Mouse (Mus musculus): ENCODE data around the gene Kptn.

Gene Kptn

DNA sequence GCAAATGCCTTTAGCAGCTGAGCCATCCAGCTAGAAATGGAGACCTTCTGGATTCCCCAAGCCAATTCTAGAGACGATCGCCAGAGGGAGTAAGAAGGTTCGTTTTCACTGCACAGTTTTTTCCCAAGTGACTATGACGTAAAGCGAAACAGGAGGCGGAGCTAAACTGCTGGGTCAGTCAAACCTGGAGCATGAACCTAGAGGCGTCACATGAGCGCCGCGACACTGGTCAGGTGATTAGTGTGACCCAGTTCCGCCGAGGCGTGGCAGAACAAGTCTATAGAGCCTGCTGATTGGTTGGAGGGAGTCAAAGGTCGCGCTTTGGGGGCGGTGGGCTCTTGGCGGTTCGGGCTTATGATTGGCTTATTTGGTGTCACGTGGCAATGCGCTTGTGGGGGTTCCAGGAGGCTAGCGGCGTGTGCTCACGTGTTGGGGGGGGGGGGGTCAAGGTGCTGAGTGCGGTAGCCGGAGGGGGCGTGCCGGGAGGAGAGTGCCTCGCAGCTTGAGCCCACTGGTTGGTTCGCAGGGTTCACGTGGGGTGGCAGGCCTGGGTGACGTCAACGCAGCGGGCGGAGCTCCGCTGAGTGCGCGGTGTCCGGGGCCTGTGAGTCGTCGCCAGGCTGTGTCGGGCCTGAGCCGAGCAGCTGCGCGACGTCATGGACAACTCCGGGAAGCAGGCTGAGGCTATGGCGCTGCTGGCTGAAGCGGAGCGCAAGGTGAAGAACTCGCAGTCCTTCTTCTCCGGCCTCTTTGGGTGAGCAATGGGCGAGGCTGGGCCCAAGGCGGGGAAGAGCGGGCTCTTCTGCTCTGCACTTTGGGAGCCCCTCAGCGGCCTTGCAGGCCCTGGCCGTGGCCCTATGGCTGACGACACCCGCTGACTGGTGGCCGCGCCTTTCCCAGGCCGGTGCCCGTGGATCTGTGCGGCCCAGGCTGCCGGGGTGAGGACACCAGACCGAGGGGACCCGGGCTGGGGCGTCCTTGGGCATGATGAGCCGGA, 21.4 kb upstream of the Kptn start, which contains the start of gene Napa:
Napa (plus strand) TSS at position 438 of the 997 bp plus-strand sequence.
- H3K36me3 ChIP-seq (ENCODE audit: insufficient read depth, low read length), result peaks cover 32% of the 10 kb centered on the region
- H3K4me1 ChIP-seq (replicated peaks; ENCODE audit: low read depth, low read length), result peaks cover 51% of the 10 kb centered on the region
- TF ChIP-seq POU5F1 (IDR thresholded peaks at IDR 0.05; ENCODE audit: borderline replicate concordance, low read length) (no peak), CTCF (conservative IDR thresholded peaks at IDR 0.05; ENCODE audit: low read length) (peak; percentile 50)
- no peaks in the 10 kb centered on the region for H3K9me3 ChIP-seq (ENCODE audit: low read length)
- H3K27me3 ChIP-seq (ENCODE audit: insufficient read depth, low read length), result peaks cover 16% of the 10 kb centered on the region
- H3K4me3 ChIP-seq (replicated peaks; ENCODE audit: low read length), result peak within 1 kb of the TSS; percentile 100

DNA sequence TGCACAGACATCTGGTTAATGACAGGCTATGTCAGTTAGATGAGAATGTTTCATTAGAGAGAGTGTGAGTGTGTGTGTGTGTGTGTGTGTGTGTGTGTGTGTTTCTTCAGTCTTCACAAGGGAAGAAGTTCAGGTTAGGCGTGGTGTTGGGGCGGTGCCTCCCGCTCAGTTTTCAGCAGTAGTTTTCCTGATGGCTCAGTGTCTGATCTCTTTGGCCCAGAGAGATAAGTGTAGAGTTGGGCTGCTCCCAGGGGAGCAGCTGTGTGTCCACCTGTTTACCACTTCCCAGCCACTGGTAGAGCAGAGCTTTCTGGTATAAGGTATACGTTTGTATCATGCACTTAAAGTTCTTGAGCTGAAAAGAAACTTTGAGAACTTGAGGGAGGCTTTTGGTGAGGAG, 19.8 kb upstream of the Kptn start:
- Histone ChIP-seq H3K36me3 (ENCODE audit: insufficient read depth, low read length) (peaks cover 48% of the 10 kb centered on the region), H3K4me1 (replicated peaks; ENCODE audit: low read depth, low read length) (peaks cover 67% of the 10 kb centered on the region), H3K4me3 (replicated peaks; ENCODE audit: low read length) (peak overlapping the region; percentile 100), H3K27me3 (ENCODE audit: insufficient read depth, low read length) (peaks cover 10% of the 10 kb centered on the region), H3K9me3 (ENCODE audit: low read length) (no peaks in the 10 kb centered on the region)
- TF ChIP-seq NANOG (IDR thresholded peaks at IDR 0.05; ENCODE audit: borderline replicate concordance, low read length) (no peak), POU5F1 (IDR thresholded peaks at IDR 0.05; ENCODE audit: borderline replicate concordance, low read length) (no peak), CTCF (conservative IDR thresholded peaks at IDR 0.05; ENCODE audit: low read length) (no peak)

DNA sequence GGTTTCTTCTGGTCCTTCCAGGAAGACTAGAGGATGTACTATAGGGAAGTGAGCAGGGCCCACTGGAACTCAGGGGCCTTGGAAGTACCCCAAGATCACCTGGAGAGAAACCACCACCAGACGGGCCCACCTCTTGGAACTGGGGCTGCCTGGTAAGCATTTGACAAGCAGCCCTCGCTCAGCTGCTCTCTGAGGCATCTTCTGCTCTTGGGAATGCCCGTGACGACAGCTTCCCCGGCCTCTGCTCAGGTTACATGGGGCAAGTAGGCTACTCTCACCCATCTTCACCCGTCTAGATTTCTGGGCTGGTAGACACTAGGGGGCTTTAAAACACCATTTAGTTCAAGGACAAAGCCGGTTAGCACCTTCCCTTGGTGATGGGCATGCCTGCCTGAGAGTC, 18.6 kb upstream of the Kptn start:
- H3K27me3 ChIP-seq (ENCODE audit: insufficient read depth, low read length), result no peaks in the 10 kb centered on the region
- 0 out of 2 replicates have a peak overlapping the region, but pooled peaks have one; percentile 2 for H3K4me3 ChIP-seq (replicated peaks; ENCODE audit: low read length)
- H3K9me3 ChIP-seq (ENCODE audit: low read length), result no peaks in the 10 kb centered on the region
- H3K4me1 ChIP-seq (replicated peaks; ENCODE audit: low read depth, low read length), result peaks cover 78% of the 10 kb centered on the region
- peaks cover 60% of the 10 kb centered on the region for H3K36me3 ChIP-seq (ENCODE audit: insufficient read depth, low read length)
- TF ChIP-seq CTCF (conservative IDR thresholded peaks at IDR 0.05; ENCODE audit: low read length), result no peak

DNA sequence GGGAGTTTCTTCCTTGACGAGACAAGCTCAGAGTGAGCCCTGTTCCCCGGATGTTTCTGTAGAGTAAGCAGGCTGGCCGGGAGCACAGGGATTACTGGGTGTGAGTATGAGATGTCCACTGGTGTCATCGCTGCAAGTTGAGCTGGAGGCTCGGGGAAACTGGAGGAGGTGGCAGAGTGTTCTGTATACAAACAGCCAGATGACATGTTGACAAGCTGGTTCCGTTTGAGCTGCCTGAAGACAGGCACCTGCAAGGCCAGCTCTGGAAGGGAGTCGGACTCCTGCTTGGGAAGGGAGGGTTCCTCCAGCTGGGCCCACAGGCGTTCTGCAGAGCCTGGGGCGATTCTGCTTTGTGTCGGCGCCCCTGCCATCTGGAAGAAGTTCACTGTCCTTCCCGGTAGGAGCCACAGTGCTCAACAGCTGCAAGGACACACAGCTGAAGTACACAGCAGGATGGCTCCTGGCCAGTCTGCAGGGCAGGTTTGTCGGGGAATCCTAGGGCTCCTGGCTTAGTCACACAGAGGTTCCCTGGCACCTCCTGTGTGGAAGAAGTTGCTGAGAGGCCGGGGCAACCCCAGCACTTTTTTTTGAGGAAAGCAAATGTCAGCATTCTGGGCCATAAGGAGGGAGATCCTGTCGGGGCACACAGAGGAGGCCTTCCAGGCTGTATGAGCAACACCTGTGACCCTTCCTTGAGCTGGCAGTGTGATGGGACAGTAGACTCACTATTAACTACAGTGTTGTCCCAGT, 17.8 kb upstream of the Kptn start:
- H3K4me1 ChIP-seq (replicated peaks; ENCODE audit: low read depth, low read length), result peaks cover 83% of the 10 kb centered on the region
- peaks cover 68% of the 10 kb centered on the region for H3K36me3 ChIP-seq (ENCODE audit: insufficient read depth, low read length)
- TF ChIP-seq CTCF (conservative IDR thresholded peaks at IDR 0.05; ENCODE audit: low read length), result no peak
- TF ChIP-seq POU5F1 (IDR thresholded peaks at IDR 0.05; ENCODE audit: borderline replicate concordance, low read length), result no peak
- TF ChIP-seq NANOG (IDR thresholded peaks at IDR 0.05; ENCODE audit: borderline replicate concordance, low read length), result no peak
- H3K27me3 ChIP-seq (ENCODE audit: insufficient read depth, low read length), result no peaks in the 10 kb centered on the region
- H3K4me3 ChIP-seq (replicated peaks; ENCODE audit: low read length), result no peak overlapping the region
- H3K9me3 ChIP-seq (ENCODE audit: low read length), result no peaks in the 10 kb centered on the region

DNA sequence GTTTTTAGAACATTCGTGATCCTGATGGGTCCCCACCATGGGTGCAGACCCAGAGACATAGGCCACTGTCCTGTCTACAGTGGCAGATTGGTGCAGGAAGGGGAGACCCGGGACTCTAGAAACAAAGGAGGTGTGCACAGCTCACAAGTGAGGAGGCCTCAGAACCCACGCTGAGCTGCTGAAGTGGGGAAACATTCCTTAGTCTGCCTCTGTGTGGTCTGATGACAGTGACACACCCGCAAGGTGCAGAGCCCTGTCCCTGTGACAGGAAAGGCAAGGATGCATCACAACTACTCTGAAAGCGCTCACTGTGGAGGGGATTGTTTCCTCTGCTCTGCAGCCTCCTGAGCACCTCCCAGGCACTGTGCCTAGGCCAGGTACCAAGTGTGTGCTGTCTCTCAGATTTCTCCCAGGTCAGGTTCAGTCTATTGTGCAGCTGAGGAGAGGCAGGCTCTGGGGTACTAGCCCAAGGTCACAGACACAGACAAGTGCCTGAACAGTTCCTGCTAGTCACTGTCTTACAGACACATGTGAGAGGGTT, 16.9 kb upstream of the Kptn start:
- H3K27me3 ChIP-seq (ENCODE audit: insufficient read depth, low read length), result no peaks in the 10 kb centered on the region
- H3K4me3 ChIP-seq (replicated peaks; ENCODE audit: low read length), result no peak overlapping the region
- H3K4me1 ChIP-seq (replicated peaks; ENCODE audit: low read depth, low read length), result peaks cover 75% of the 10 kb centered on the region

DNA sequence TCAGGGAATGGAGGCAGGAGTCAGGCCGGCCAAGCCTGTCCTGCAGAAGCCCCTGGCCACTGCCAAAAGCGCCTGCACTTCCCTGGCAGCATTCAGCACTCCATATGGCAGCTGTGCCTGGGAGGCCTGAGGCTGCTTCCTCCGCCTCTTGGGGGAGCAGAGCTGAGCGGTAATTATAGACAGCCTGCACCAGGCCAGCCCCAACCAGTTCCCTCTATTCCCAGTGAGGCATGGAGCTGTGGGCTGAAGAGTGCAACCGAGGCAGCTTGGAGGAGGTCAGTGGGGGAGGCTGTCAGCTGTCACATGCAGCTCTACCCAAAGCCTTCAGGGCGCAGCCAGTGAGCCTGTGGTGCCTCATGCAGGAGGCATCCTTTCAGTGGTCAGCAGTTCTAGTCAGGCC, 15.9 kb upstream of the Kptn start:
- Histone ChIP-seq H3K9me3 (ENCODE audit: low read length) (no peaks in the 10 kb centered on the region), H3K27me3 (ENCODE audit: insufficient read depth, low read length) (no peaks in the 10 kb centered on the region), H3K4me1 (replicated peaks; ENCODE audit: low read depth, low read length) (peaks cover 75% of the 10 kb centered on the region), H3K4me3 (replicated peaks; ENCODE audit: low read length) (0 out of 2 replicates have a peak overlapping the region, but pooled peaks have one; percentile 10), H3K36me3 (ENCODE audit: insufficient read depth, low read length) (peaks cover 87% of the 10 kb centered on the region)
- TF ChIP-seq CTCF (conservative IDR thresholded peaks at IDR 0.05; ENCODE audit: low read length) (no peak), NANOG (IDR thresholded peaks at IDR 0.05; ENCODE audit: borderline replicate concordance, low read length) (no peak), POU5F1 (IDR thresholded peaks at IDR 0.05; ENCODE audit: borderline replicate concordance, low read length) (no peak)

More for the DNA sequence above, 16.9 kb upstream of the Kptn start:
- Histone ChIP-seq H3K9me3 (ENCODE audit: low read length) (no peaks in the 10 kb centered on the region), H3K36me3 (ENCODE audit: insufficient read depth, low read length) (peaks cover 77% of the 10 kb centered on the region)
- TF ChIP-seq POU5F1 (IDR thresholded peaks at IDR 0.05; ENCODE audit: borderline replicate concordance, low read length), result no peak
- TF ChIP-seq CTCF (conservative IDR thresholded peaks at IDR 0.05; ENCODE audit: low read length), result no peak
- TF ChIP-seq NANOG (IDR thresholded peaks at IDR 0.05; ENCODE audit: borderline replicate concordance, low read length), result no peak

DNA sequence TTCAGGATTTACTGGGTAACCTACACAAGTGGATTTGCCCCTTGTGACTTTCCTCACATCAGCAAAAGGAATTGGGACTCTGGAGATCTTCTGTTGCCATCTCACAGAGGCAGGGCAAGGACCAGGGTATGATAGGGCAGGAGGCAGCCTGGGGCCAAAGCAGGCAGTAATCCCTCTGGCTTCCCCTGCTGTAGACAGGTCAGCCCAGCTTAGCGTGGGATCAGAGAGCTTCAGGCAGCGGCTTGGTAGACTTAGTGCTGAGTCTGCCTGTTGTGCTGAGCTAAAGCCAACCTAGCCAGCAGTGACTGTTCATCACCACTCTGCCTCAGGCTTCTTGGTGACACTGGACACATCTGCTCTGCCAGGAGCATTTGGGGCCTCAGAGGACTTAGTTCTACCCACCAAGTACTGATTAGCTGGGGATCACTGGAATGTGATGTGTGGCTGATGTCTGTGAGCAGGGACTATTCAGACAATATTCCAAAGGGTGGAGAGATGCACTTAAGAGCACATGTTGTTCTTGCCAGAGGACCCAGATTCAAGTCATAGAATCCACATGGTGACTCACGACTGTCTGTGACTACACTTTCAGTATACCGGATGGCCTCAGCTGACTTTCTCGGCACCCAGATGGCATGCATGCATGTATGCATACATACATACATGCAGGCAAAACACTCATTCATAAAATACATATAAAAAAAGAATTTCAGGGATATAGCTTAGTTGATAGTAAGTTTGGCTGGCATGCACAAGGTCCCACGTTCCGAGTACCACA, 14.9 kb upstream of the Kptn start:
- Histone ChIP-seq H3K27me3 (ENCODE audit: insufficient read depth, low read length) (no peaks in the 10 kb centered on the region), H3K4me3 (replicated peaks; ENCODE audit: low read length) (no peak overlapping the region), H3K36me3 (ENCODE audit: insufficient read depth, low read length) (peaks cover 97% of the 10 kb centered on the region), H3K9me3 (ENCODE audit: low read length) (no peaks in the 10 kb centered on the region), H3K4me1 (replicated peaks; ENCODE audit: low read depth, low read length) (peaks cover 66% of the 10 kb centered on the region)
- TF ChIP-seq CTCF (conservative IDR thresholded peaks at IDR 0.05; ENCODE audit: low read length) (no peak), POU5F1 (IDR thresholded peaks at IDR 0.05; ENCODE audit: borderline replicate concordance, low read length) (no peak), NANOG (IDR thresholded peaks at IDR 0.05; ENCODE audit: borderline replicate concordance, low read length) (no peak)

All from E14TG2a.4 (cell line).